Mouse (Mus musculus) spleen, postnatal 4 days (tissue): Measurements from ENCODE around the gene Fam172a.

Experiments
- DNase-seq, 2 experiments: peaks; one replicate each; pipeline ENCODE4 v3.0.0; 2022; ENCODE audit warnings: low spot score in 2 of 2

The Fam172a gene

GRCm38 (mm10) chr13:78198391-78198870, 496.6 kb downstream of the Fam172a start:
- peak in 1 of 2 experiments; percentile 59 for DNase-seq

- peak in 1 of 2 experiments; percentile 63 for DNase-seq
These were observed 497.2 kb downstream of the Fam172a start for GRCm38 (mm10) chr13:78198871-78199641.

GRCm38 (mm10) chr13:78199642-78200160, 497.9 kb downstream of the Fam172a start, which contains the start of gene Nr2f1:
TSS of gene Nr2f1 (minus strand) at chr13:78199757.
- no peak for DNase-seq

- peak in 1 of 2 experiments; percentile 31 for DNase-seq
These were observed 498.6 kb downstream of the Fam172a start for GRCm38 (mm10) chr13:78200407-78200806.

- DNase-seq, result peak; percentile 48 to 75
These were observed 499.4 kb downstream of the Fam172a start for GRCm38 (mm10) chr13:78200991-78201870.

GRCm38 (mm10) chr13:78201871-78202565, 500.2 kb downstream of the Fam172a start:
- peak in 1 of 2 experiments; percentile 57 for DNase-seq

- DNase-seq, result peak in 1 of 2 experiments; percentile 39
These were observed 500.9 kb downstream of the Fam172a start for GRCm38 (mm10) chr13:78202574-78203347.

- DNase-seq, result no peak
These were observed 501.7 kb downstream of the Fam172a start for GRCm38 (mm10) chr13:78203348-78204061.

GRCm38 (mm10) chr13:78205426-78205825, 503.6 kb downstream of the Fam172a start:
- no peak for DNase-seq

GRCm38 (mm10) chr13:78206891-78207430, 505.1 kb downstream of the Fam172a start:
- DNase-seq, result no peak

- no peak for DNase-seq
These were observed 506.2 kb downstream of the Fam172a start for GRCm38 (mm10) chr13:78207796-78208645.

- DNase-seq, result no peak
These were observed 507.0 kb downstream of the Fam172a start for GRCm38 (mm10) chr13:78208689-78209410.

- no peak for DNase-seq
These were observed 507.8 kb downstream of the Fam172a start for GRCm38 (mm10) chr13:78209611-78210028.

GRCm38 (mm10) chr13:78210029-78210747, 508.4 kb downstream of the Fam172a start:
- DNase-seq, result no peak

- no peak for DNase-seq
These were observed 508.9 kb downstream of the Fam172a start for GRCm38 (mm10) chr13:78210748-78211089.

- DNase-seq, result no peak
These were observed 509.6 kb downstream of the Fam172a start for GRCm38 (mm10) chr13:78211231-78212010.

- no peak for DNase-seq
These were observed 510.3 kb downstream of the Fam172a start for GRCm38 (mm10) chr13:78212111-78212510.
